Mouse (Mus musculus) G1E (cell line): ENCODE data around the gene Prkar2b.

Experiments used
- CTCF ChIP-seq: IDR thresholded peaks from 2 replicates; pipeline ENCODE4 v1.5.1; 2012; ENCODE audit warnings: low read depth, low read length, inconsistent platforms, mixed read lengths
- TAL1 ChIP-seq: conservative IDR thresholded peaks from 2 replicates; pipeline ENCODE4 v1.6.1; 2012; ENCODE audit warnings: low read depth, low read length, inconsistent platforms, mixed read lengths

GRCm38 (mm10) chr12:32033536-32033935 is 27.6 kb downstream of the Prkar2b start:
- TF ChIP-seq TAL1 = no peak
- no peak for TF ChIP-seq CTCF
